Mouse (Mus musculus) hindbrain, embryonic 14.5 days (tissue): ENCODE measurements around the gene Vmn1r128. TPM values are rescaled to one million over a fixed set of nuclear protein-coding genes. Genes with fewer than 3 reads are reported as not detected.
"Not testable (repeated sequence)": the region's sequence is repeated elsewhere in the genome, so short reads cannot be mapped to it uniquely, and the experiment has no call there.

Experiments used
- ATAC-seq: fragments of 200-750 bp; cut with Nextera tagmentation; 2 replicates; pipeline ENCODE4 v1.8.0; 2017; ENCODE audit warnings: moderate number of reproducible peaks, mild to moderate bottlenecking, moderate TSS enrichment, moderate library complexity; ENCODE audit not compliant: low FRiP score
- DNase-seq: peaks from one replicate; pipeline ENCODE4 v3.0.0-alpha.2; 2015; ENCODE audit warnings: low spot score
- H3K27ac ChIP-seq: fragments of 300-500 bp; sonication (generic); 2 replicates; pipeline ENCODE4 v1.5.1; 2014; ENCODE audit warnings: mild to moderate bottlenecking, moderate library complexity
- H3K27me3 ChIP-seq: fragments of 300-500 bp; sonication (generic); 2 replicates; pipeline ENCODE4 v1.6.1; 2014; ENCODE audit warnings: mild to moderate bottlenecking, low read length, mixed read lengths; ENCODE audit not compliant: control insufficient read depth, insufficient read depth
- H3K36me3 ChIP-seq: fragments of 300-500 bp; sonication (generic); replicated peaks from 2 replicates; pipeline ENCODE4 v1.6.1; 2014; ENCODE audit not compliant: control insufficient read depth, insufficient read depth
- H3K4me1 ChIP-seq: fragments of 300-500 bp; sonication (generic); replicated peaks from 2 replicates; pipeline ENCODE4 v1.6.1; 2014; ENCODE audit warnings: antibody characterized with exemption, low read length, mixed read lengths; ENCODE audit not compliant: control insufficient read depth, insufficient read depth
- H3K4me2 ChIP-seq: fragments of 300-500 bp; sonication (generic); replicated peaks from 2 replicates; pipeline ENCODE4 v1.6.1; 2014; ENCODE audit warnings: mild to moderate bottlenecking, moderate library complexity
- H3K4me3 ChIP-seq: fragments of 300-500 bp; sonication (generic); replicated peaks from 2 replicates; pipeline ENCODE4 v1.5.1; 2014; ENCODE audit warnings: mild to moderate bottlenecking, low read length
- H3K9ac ChIP-seq: fragments of 300-500 bp; sonication (generic); 2 replicates; pipeline ENCODE4 v1.6.1; 2014
- H3K9me3 ChIP-seq: fragments of 300-500 bp; sonication (generic); 2 replicates; pipeline ENCODE4 v1.6.1; 2016; ENCODE audit warnings: low read length; ENCODE audit not compliant: control insufficient read depth
- WGBS: fragments of 180-500 bp; shearing (Covaris S2); extraction: QIAGEN DNeasy Blood & Tissue Kit; methylation state at CpG from one replicate; pipeline ENCODE4 v1.1.7; 2014; 5-methylcytosine and 5-hydroxymethylcytosine counted together
- polyA plus RNA-seq: library from polyadenylated mRNA; unstranded; fragments of >200 nt; fragmentation: Nextera tagmentation; extraction: Ambion mirVana; gene quantifications from 2 replicates; pipeline ENCODE4 v1.2.1, GENCODE M21; 2014

The Vmn1r128 gene
- polyA plus RNA-seq: not detected in 2 replicates

GRCm38 (mm10) chr7:21349073-21349472 is at the start of gene Vmn1r128:
Gene Vmn1r128, plus strand, starts transcription at chr7:21349373.
- not testable (repeated sequence) for H3K27ac ChIP-seq, H3K4me3 ChIP-seq, H3K9ac ChIP-seq, H3K4me2 ChIP-seq, DNase-seq, ATAC-seq, H3K4me1 ChIP-seq, H3K27me3 ChIP-seq, H3K36me3 ChIP-seq, H3K9me3 ChIP-seq
- 91% methylated on average over 1 of the region's 1 CpGs for WGBS

GRCm38 (mm10) chr7:21301367-21301766 is 47.8 kb upstream of the Vmn1r128 start, which contains the start of gene Vmn1r126:
Gene Vmn1r126, minus strand, starts transcription at chr7:21301467.
- not testable (repeated sequence) for H3K4me3 ChIP-seq, H3K9ac ChIP-seq, H3K4me1 ChIP-seq, H3K4me2 ChIP-seq, H3K27ac ChIP-seq, H3K9me3 ChIP-seq, ATAC-seq, H3K36me3 ChIP-seq, DNase-seq, H3K27me3 ChIP-seq
- no CpG with 5 or more reads among the region's 5 CpGs for WGBS

GRCm38 (mm10) chr7:21319761-21320160 is 29.4 kb upstream of the Vmn1r128 start, which contains the start of gene Vmn1r127:
Gene Vmn1r127, minus strand, starts transcription at chr7:21319861.
- not testable (repeated sequence) for ATAC-seq, H3K27ac ChIP-seq, H3K4me3 ChIP-seq, DNase-seq, H3K4me1 ChIP-seq, H3K4me2 ChIP-seq, H3K27me3 ChIP-seq, H3K36me3 ChIP-seq, H3K9me3 ChIP-seq, H3K9ac ChIP-seq
- no CpG with 5 or more reads among the region's 3 CpGs for WGBS

GRCm38 (mm10) chr7:21361191-21361590 is 12.0 kb downstream of the Vmn1r128 start, which contains the start of gene Vmn1r129:
Gene Vmn1r129, minus strand, starts transcription at chr7:21361291.
- not testable (repeated sequence) for H3K4me1 ChIP-seq, H3K27ac ChIP-seq, H3K4me3 ChIP-seq, H3K9me3 ChIP-seq, H3K36me3 ChIP-seq, DNase-seq, H3K27me3 ChIP-seq, H3K4me2 ChIP-seq, ATAC-seq, H3K9ac ChIP-seq
- WGBS: no CpG with 5 or more reads among the region's 1 CpGs

Other genes with a start within 250 kb of the Vmn1r128 start
- gene Vmn1r122, start 215.2 kb upstream of the Vmn1r128 start, polyA plus RNA-seq: not detected in 2 replicates
- not detected in 2 replicates for gene Vmn1r123, start 187.2 kb upstream of the Vmn1r128 start, polyA plus RNA-seq
- gene Gm5157, start 158.9 kb upstream of the Vmn1r128 start, polyA plus RNA-seq: not detected in 2 replicates
- not detected in 2 replicates for gene Vmn1r124, start 88.8 kb upstream of the Vmn1r128 start, polyA plus RNA-seq
- gene Vmn1r125, start 77.2 kb upstream of the Vmn1r128 start, polyA plus RNA-seq: not detected in 2 replicates
- not detected in 2 replicates for gene Vmn1r126, start 47.9 kb upstream of the Vmn1r128 start, polyA plus RNA-seq
- not detected in 2 replicates for gene Vmn1r127, start 29.5 kb upstream of the Vmn1r128 start, polyA plus RNA-seq
- not detected in 2 replicates for gene Vmn1r129, start 11.9 kb downstream of the Vmn1r128 start, polyA plus RNA-seq
- not detected in 2 replicates for gene Gm6882, start 83.4 kb downstream of the Vmn1r128 start, polyA plus RNA-seq
- gene Vmn1r130, start 162.4 kb downstream of the Vmn1r128 start, polyA plus RNA-seq: not detected in 2 replicates
- not detected in 2 replicates for gene Vmn1r131, start 196.7 kb downstream of the Vmn1r128 start, polyA plus RNA-seq